Mouse (Mus musculus) intestine, postnatal 0 days (tissue): ENCODE measurements around the gene Tmem203. TPM values are rescaled to one million over a fixed set of nuclear protein-coding genes. Genes with fewer than 3 reads are reported as not detected.

Source experiments
- ATAC-seq: fragments of 200-750 bp; cut with Nextera tagmentation; 2 replicates; pipeline ENCODE4 v1.8.0; 2017; ENCODE audit warnings: mild to moderate bottlenecking, moderate TSS enrichment, moderate library complexity
- H3K27ac ChIP-seq: fragments of 300-500 bp; sonication (generic); 2 replicates; pipeline ENCODE4 v1.5.1; 2014; ENCODE audit warnings: mild to moderate bottlenecking, low read depth, low read length, moderate library complexity
- H3K27me3 ChIP-seq: fragments of 300-500 bp; sonication (generic); replicated peaks from 2 replicates; pipeline ENCODE4 v1.6.1; 2014; ENCODE audit warnings: low read length, mixed read lengths; ENCODE audit not compliant: control insufficient read depth, insufficient read depth
- H3K36me3 ChIP-seq: fragments of 300-500 bp; sonication (generic); 2 replicates; pipeline ENCODE4 v1.6.1; 2014; ENCODE audit warnings: mild to moderate bottlenecking, moderate library complexity; ENCODE audit not compliant: control insufficient read depth, insufficient read depth
- H3K4me1 ChIP-seq: fragments of 300-500 bp; sonication (generic); replicated peaks from 2 replicates; pipeline ENCODE4 v1.6.1; 2014; ENCODE audit warnings: antibody characterized with exemption, low read length, mixed read lengths; ENCODE audit not compliant: control insufficient read depth, insufficient read depth
- H3K4me2 ChIP-seq: fragments of 300-500 bp; sonication (generic); replicated peaks from 2 replicates; pipeline ENCODE4 v1.6.1; 2014; ENCODE audit warnings: low read depth, mild to moderate bottlenecking, moderate library complexity
- H3K4me3 ChIP-seq: fragments of 300-500 bp; sonication (generic); 2 replicates; pipeline ENCODE4 v1.5.1; 2014; ENCODE audit warnings: low read depth, low read length
- H3K9ac ChIP-seq: fragments of 300-500 bp; sonication (generic); 2 replicates; pipeline ENCODE4 v1.6.1; 2014; ENCODE audit warnings: mild to moderate bottlenecking, low read depth, low read length
- H3K9me3 ChIP-seq: fragments of 300-500 bp; sonication (generic); 2 replicates; pipeline ENCODE4 v1.6.1; 2016; ENCODE audit warnings: mixed run types; ENCODE audit not compliant: control insufficient read depth
- CTCF ChIP-seq: sonication (generic); IDR thresholded peaks from 2 replicates; pipeline ENCODE4 v1.5.1; 2016; ENCODE audit warnings: low read depth, mild to moderate bottlenecking, control low read depth, antibody characterized with exemption, moderate library complexity
- WGBS: fragments of 180-500 bp; shearing (Covaris S2); extraction: QIAGEN DNeasy Blood & Tissue Kit; methylation state at CpG from one replicate; pipeline ENCODE4 v1.1.7; 2014; 5-methylcytosine and 5-hydroxymethylcytosine counted together
- polyA plus RNA-seq: library from polyadenylated mRNA; unstranded; fragments of >200 nt; fragmentation: Nextera tagmentation; extraction: Ambion mirVana; gene quantifications from 2 replicates; pipeline ENCODE4 v1.2.1, GENCODE M21; 2015

Tmem203 gene
- polyA plus RNA-seq, 1 experiment from 2014 or later, result 40.3 TPM

GRCm38 (mm10) chr2:25291184-25292053 is 36.2 kb downstream of the Tmem203 start:
- H3K9ac ChIP-seq, result no peak overlapping the region
- peak overlapping the region; percentile 42 for H3K4me3 ChIP-seq
- H3K27ac ChIP-seq, result no peak overlapping the region
- no peaks in the 10 kb centered on the region for H3K9me3 ChIP-seq
- no peaks in the 10 kb centered on the region; the same call in 1 of the 2 replicates for H3K36me3 ChIP-seq
- peaks cover 11% of the 10 kb centered on the region; the same call in 1 of the 2 replicates for H3K4me1 ChIP-seq
- H3K27me3 ChIP-seq, result peaks cover 46% of the 10 kb centered on the region
- no peak; the same call in 1 of the 2 replicates for TF ChIP-seq CTCF
- 8% methylated on average over 27 of the region's 32 CpGs for WGBS
- no peak for ATAC-seq
- peak overlapping the region; percentile 75 for H3K4me2 ChIP-seq

- peaks cover 46% of the 10 kb centered on the region for H3K27me3 ChIP-seq
- TF ChIP-seq CTCF, result no peak
- peak overlapping the region; percentile 42 for H3K4me3 ChIP-seq
- H3K9ac ChIP-seq, result no peak overlapping the region
- H3K27ac ChIP-seq, result no peak overlapping the region; the same call in 1 of the 2 replicates
- H3K4me2 ChIP-seq, result peak overlapping the region; percentile 75
- no peaks in the 10 kb centered on the region for H3K9me3 ChIP-seq
- WGBS, result 3% methylated on average over 42 of the region's 43 CpGs
- ATAC-seq, result no peak
- peaks cover 8% of the 10 kb centered on the region; the same call in 1 of the 2 replicates for H3K4me1 ChIP-seq
- H3K36me3 ChIP-seq, result no peaks in the 10 kb centered on the region
Measured at GRCm38 (mm10) chr2:25292054-25292544, 36.9 kb downstream of the Tmem203 start.

DNA sequence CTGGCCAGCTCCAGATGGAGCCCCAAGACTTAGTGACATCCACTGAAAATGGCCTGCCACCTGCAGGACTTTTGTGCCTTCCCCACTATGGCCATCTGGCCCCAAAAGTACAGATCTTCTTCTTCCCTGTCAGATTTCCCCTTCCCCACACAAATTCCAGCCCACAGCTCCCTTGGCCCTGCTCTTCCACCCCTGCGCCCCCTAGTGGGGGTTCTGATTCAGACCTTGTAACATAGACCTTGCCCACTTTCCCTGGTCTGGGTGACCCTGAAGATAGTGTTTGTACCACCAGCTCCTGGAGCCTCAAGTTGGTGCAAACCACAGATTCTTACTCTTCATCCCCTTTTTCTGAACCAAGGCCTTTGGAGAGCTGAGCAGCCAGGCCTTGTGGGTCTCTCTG is 37.6 kb downstream of the Tmem203 start:
- Histone ChIP-seq H3K27me3 (peaks cover 46% of the 10 kb centered on the region), H3K9ac (no peak overlapping the region), H3K4me2 (peak overlapping the region; percentile 75), H3K36me3 (no peaks in the 10 kb centered on the region), H3K9me3 (no peaks in the 10 kb centered on the region), H3K27ac (no peak overlapping the region), H3K4me1 (peaks cover 4% of the 10 kb centered on the region; the same call in 1 of the 2 replicates), H3K4me3 (0 out of 2 replicates have a peak overlapping the region, but pooled peaks have one; percentile 42)
- TF ChIP-seq CTCF, result peak; percentile 93
- ATAC-seq, result no peak
- WGBS, result 0% methylated on average over 1 of the region's 1 CpGs

DNA sequence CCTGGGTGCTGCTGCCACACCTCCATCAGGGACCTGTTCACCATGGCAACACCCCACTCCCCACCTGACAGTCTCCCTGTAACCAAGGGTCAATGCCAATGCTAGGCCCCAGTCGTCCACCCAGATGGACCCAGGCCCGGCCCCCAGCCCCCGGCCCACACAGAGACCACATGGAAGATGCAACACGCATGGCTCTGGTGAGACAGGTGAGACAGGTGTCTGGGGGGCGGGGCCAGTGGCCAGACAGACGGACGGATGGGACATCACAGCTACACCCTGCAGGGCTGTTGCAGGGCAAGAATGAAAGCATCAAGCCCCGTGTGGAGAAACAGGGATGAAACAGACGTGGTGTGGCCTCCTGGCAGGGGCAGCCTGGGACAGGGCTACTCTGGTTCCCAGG is 38.5 kb downstream of the Tmem203 start:
- no peaks in the 10 kb centered on the region for H3K36me3 ChIP-seq
- H3K4me3 ChIP-seq, result no peak overlapping the region
- H3K9ac ChIP-seq, result no peak overlapping the region
- no peaks in the 10 kb centered on the region for H3K4me1 ChIP-seq
- peaks cover 46% of the 10 kb centered on the region for H3K27me3 ChIP-seq
- no peak for ATAC-seq
- H3K4me2 ChIP-seq, result no peak overlapping the region
- no peak for TF ChIP-seq CTCF
- no peak overlapping the region for H3K27ac ChIP-seq
- WGBS, result 64% methylated on average over 9 of the region's 9 CpGs
- H3K9me3 ChIP-seq, result no peaks in the 10 kb centered on the region

DNA sequence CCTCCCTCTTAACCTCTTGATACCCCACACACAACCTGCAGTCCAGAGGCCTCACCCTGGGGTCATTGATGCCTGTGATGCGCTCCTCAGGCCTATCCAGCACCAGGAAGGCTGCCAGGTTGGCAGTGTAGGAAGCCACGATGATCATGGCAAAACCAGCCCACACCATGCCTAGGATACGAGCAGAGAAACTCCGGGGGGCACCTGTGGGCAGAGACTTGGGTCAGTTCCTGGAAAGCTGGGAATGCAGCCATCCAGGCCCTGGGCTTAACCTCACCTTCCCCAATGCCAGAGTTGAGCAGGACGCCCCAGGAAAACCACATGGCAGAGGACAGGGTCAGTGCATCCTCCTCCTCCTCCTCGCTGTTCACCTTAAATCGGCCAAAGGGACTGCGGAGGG is 41.9 kb downstream of the Tmem203 start:
- H3K9ac ChIP-seq, result no peak overlapping the region
- 77% methylated on average over 8 of the region's 8 CpGs for WGBS
- no peak for TF ChIP-seq CTCF
- H3K27ac ChIP-seq, result no peak overlapping the region
- H3K9me3 ChIP-seq, result no peaks in the 10 kb centered on the region
- peaks cover 13% of the 10 kb centered on the region for H3K27me3 ChIP-seq
- H3K4me3 ChIP-seq, result no peak overlapping the region
- ATAC-seq, result no peak
- no peaks in the 10 kb centered on the region for H3K4me1 ChIP-seq
- no peak overlapping the region for H3K4me2 ChIP-seq
- H3K36me3 ChIP-seq, result no peaks in the 10 kb centered on the region

- 73% methylated on average over 10 of the region's 10 CpGs for WGBS
Measured at GRCm38 (mm10) chr2:25298046-25298445, 42.8 kb downstream of the Tmem203 start.

More at GRCm38 (mm10) chr2:25298046-25298445, 42.8 kb downstream of the Tmem203 start:
- Histone ChIP-seq H3K9ac (no peak overlapping the region), H3K9me3 (no peaks in the 10 kb centered on the region), H3K4me2 (no peak overlapping the region), H3K4me1 (no peaks in the 10 kb centered on the region), H3K27me3 (peaks cover 5% of the 10 kb centered on the region; the same call in 1 of the 2 replicates), H3K36me3 (no peaks in the 10 kb centered on the region), H3K4me3 (no peak overlapping the region), H3K27ac (no peak overlapping the region)
- no peak for ATAC-seq
- TF ChIP-seq CTCF, result no peak
